Mouse (Mus musculus) thymus, postnatal 10 days (tissue): ENCODE data around the gene Btbd35f20.
"Not testable (repeated sequence)": the region's sequence is repeated elsewhere in the genome, so short reads cannot be mapped to it uniquely, and the experiment has no call there.

Experiments
- DNase-seq, 2 experiments: peaks; one replicate each; pipeline ENCODE4 v3.0.0; 2021; ENCODE audit warnings: low spot score in 2 of 2

Gene Btbd35f20

DNA sequence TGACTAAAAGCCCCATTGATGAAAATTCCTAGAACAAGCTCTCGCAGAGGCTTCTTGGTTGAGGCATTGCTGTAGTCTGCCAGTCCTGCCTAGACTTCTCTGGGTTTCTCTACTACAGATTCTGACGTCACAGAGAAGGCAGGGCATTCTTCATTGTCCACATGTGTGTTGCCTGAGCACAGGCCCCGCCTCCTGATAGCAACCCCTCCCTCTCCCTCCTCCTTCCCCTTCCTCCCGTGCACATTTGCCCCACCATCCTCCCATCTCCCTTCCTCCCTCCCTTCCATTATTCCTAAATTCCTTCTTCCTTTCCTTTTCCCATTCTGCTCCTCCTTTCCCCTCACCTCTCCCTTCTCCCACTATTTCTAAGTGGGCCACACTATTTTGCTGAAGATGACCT lies at the start of gene Btbd35f20:
Gene Btbd35f20, minus strand, starts transcription at position 101 of the 400 bp plus-strand sequence.
- not testable (repeated sequence) for DNase-seq
